Mouse (Mus musculus) granulocyte monocyte progenitor cell, adult 5-6 weeks (primary cell): Measurements from ENCODE around the gene Gm21976. TPM values are rescaled to one million over a fixed set of nuclear protein-coding genes. Genes with fewer than 3 reads are reported as not detected.

Experiments
- ATAC-seq: replicated peaks from 2 replicates; pipeline ENCODE4 v1.8.0; 2016; ENCODE audit warnings: mild to moderate bottlenecking, moderate TSS enrichment, inconsistent platforms; ENCODE audit not compliant: poor library complexity, severe bottlenecking
- total RNA-seq, 2 experiments: library from RNA; stranded (forward) in 1 of 2; stranded (reverse) in 1 of 2; fragments of 200-712, 200-1000 nt in 1 of 2; fragments of >200 nt in 1 of 2; fragmentation: Nextera tagmentation in 1 of 2; gene quantifications; 2 replicates each; pipeline ENCODE4 v1.2.3; 2014 to 2017

Gm21976 gene
- total RNA-seq, 2 experiments from 2014 or later = not detected

DNA sequence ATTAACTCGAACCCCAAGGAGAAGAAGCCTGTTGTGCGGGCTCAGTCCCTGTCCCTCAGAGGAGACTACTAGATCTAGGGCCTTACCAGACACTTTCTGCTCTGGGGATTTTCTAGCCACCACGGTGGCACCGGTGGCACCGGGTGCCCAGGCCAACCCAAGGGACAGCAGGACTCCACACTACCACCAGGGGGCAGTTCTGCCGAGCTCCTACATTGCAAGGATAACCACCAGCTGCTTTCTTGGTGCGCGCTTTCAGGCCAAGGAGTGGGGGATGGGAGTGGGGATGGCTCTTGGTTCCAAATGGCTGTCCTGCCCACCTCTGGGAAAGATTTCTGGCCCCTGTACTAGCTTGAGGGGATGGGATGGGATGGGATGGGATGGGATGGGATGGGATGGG, 71.8 kb downstream of the Gm21976 start:
- peak; percentile 42 for ATAC-seq

DNA sequence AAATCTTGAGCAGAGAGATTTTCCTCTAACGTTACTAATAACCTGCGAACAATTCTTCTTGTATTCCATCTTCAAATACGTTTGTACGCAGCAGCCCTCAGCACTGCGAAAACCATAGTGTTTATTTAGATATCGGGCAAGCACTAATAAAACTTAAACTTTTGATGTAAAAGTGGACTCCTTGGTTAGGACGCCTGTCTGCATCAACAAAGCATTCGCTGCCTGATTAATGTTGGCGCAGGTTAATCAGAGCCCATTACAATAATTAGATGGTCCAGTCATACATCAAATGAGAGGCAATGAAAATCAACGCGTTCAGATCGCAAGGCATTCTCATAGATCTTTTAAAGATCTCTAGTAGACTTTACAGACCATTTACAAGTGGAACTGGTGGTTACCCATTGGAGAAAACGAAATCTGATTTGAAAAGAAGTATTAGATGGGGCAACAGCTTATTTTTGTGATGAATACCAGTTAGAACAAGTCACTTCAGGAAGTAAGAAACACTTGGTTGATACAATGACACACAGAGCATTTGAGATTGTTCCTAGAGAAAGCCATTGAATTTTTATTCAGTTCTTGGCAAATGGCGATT, 72.8 kb downstream of the Gm21976 start:
- no peak for ATAC-seq

- no peak for ATAC-seq
Observed at GRCm38 (mm10) chr13:98353709-98354089, 74.0 kb downstream of the Gm21976 start.

DNA sequence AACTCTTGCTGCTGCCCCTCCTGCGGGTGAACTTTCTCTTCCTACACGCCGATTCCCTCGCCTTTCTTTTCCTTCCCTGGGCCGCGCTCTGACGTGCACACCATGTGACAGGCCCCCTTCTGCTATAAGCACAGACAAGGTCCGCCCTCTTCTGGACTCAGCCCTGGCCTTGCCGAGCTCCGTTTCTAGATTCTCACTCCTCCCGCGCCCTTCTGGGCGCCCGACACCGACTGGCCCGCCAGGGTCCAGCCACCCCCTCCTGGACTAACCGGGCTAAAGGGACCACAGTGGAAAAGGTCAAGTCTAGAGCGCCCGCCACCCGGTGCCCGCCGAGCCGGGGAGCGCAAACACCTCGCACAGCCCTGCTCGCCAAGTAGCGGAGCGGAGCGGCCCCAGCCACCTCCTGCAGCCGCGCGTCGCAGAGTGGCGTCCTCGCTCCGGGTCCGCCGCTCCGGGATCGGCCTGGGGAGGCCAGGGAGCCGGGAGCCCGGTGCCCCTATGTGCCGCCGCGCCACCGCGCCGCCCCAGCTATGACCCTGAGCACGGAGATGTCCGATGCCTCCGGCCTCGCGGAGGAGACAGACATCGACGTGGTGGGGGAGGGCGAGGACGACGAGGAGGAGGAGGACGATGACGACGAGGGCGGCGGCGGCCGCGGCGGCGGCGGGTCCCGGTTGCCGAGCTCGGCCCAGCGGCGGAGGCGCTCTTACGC, 74.6 kb downstream of the Gm21976 start, which contains the start of gene Foxd1:
Gene Foxd1 (plus strand): TSS at position 153 of the 712 bp plus-strand sequence.
- ATAC-seq = peak; percentile 69

GRCm38 (mm10) chr13:98354871-98355558, 75.3 kb downstream of the Gm21976 start:
- no peak for ATAC-seq

DNA sequence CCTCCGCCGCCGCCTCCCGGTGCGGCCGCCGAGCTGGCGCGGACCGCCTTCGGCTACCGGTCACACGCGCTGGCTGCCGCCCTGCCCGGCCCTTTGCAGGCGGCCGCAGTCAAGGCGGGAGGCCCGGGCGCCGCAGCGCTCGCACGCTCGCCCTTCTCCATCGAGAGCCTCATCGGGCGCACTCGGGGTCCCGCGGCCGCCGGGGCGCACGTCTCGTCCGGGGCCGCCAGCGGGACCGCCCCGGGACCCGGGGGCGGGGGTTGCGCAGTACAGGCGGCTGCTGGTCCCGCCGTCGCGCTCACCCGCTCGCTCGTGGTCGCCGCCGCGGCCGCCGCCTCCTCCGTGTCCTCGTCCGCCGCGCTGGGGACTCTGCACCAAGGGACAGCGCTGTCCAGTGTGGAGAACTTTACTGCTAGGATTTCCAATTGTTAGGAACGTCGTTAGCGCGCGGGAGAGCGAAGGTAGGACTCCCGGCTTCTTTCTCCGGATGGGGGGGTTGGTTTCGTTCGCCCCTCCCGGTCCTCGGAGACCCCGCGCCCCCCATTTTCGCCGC, 75.9 kb downstream of the Gm21976 start:
- ATAC-seq = no peak

GRCm38 (mm10) chr13:98356176-98356972, 76.7 kb downstream of the Gm21976 start:
- ATAC-seq = no peak

Other genes with a start within 250 kb of the Gm21976 start
- gene Arhgef28, start 73.4 kb upstream of the Gm21976 start, total RNA-seq (2014; fragmentation: Nextera tagmentation) = 0.88 and 2.5 TPM in 2 replicates
- 2.9 and 4.4 TPM in 2 replicates for gene Arhgef28, start 73.4 kb upstream of the Gm21976 start, total RNA-seq (2017)
- 24.9 and 26.4 TPM in 2 replicates for gene Utp15, start 16.8 kb upstream of the Gm21976 start, total RNA-seq (2014; fragmentation: Nextera tagmentation)
- gene Utp15, start 16.8 kb upstream of the Gm21976 start, total RNA-seq (2017) = 47.6 and 53.0 TPM in 2 replicates
- 20.8 and 23.2 TPM in 2 replicates for gene Ankra2, start 16.8 kb upstream of the Gm21976 start, total RNA-seq (2014; fragmentation: Nextera tagmentation)
- gene Ankra2, start 16.8 kb upstream of the Gm21976 start, total RNA-seq (2017) = 9.8 and 18.1 TPM in 2 replicates
- 959 and 1,109 TPM in 2 replicates for gene Btf3, start 37.1 kb downstream of the Gm21976 start, total RNA-seq (2014; fragmentation: Nextera tagmentation)
- 1,746 and 2,150 TPM in 2 replicates for gene Btf3, start 37.1 kb downstream of the Gm21976 start, total RNA-seq (2017)
- not detected in 2 replicates for gene Foxd1, start 74.4 kb downstream of the Gm21976 start, total RNA-seq (2014; fragmentation: Nextera tagmentation)
- not detected in 2 replicates for gene Foxd1, start 74.4 kb downstream of the Gm21976 start, total RNA-seq (2017)
- 2.2 and 5.0 TPM in 2 replicates for gene Gm10320, start 212.1 kb downstream of the Gm21976 start, total RNA-seq (2014; fragmentation: Nextera tagmentation)
- gene Gm10320, start 212.1 kb downstream of the Gm21976 start, total RNA-seq (2017) = 2.2 and 3.5 TPM in 2 replicates